Mouse (Mus musculus): ENCODE data around the gene Dcbld2.

DNA sequence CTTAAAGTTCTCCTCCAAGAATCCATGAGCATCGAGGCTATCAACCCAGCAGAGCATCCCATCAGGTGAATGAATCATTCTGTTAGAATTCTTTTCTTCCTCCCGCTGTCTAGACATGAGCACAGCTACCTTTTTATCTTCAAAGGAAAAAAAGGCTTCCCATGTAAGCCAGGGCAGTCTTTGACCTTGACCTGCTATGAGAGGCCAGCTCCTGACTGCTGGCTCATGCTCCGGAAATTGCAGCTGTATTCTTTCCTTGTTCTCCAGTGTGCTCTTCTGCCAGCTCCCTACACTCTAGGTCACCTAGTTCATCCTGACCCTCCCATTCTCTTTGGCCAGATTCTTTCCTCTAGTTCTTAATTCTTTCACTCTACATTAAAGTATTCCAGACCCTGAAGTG is 15.2 kb upstream of the Dcbld2 start:
- TF ChIP-seq CTCF (IDR thresholded peaks at IDR 0.05; ENCODE audit: low read depth, low read length): no peak
- no peak for TF ChIP-seq POLR2A (IDR thresholded peaks at IDR 0.05; ENCODE audit: extremely low read depth, insufficient read depth, low read length)

Measured in liver, adult 2 months (tissue).